Mouse (Mus musculus) skeletal muscle tissue, adult 2 months (tissue): ENCODE results near the gene Fam171a1.

Source experiments
- DNase-seq: peaks from one replicate; pipeline ENCODE4 v3.0.0-alpha.2; 2012; ENCODE audit warnings: low read depth, low spot score

The Fam171a1 gene

DNA sequence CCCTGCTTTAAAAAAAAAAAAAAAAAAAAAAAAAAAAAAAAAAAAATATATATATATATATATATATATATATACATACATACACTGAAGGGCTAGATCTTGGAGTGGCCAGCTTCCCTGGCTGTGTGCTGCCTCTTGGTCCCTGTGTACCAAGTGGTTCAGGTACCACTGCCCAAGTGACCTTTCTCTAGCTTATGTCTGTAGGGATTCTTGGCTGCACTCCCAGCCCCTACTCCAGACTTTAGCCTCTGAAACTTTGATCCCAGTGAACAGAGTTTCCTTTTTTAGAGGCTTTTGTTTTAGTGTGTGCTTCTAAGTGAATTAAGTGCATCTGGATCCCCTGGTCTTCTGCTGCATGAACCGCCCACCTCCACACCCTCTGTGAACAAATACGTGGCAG lies 24.3 kb downstream of the Fam171a1 start:
- DNase-seq, result no peak

DNA sequence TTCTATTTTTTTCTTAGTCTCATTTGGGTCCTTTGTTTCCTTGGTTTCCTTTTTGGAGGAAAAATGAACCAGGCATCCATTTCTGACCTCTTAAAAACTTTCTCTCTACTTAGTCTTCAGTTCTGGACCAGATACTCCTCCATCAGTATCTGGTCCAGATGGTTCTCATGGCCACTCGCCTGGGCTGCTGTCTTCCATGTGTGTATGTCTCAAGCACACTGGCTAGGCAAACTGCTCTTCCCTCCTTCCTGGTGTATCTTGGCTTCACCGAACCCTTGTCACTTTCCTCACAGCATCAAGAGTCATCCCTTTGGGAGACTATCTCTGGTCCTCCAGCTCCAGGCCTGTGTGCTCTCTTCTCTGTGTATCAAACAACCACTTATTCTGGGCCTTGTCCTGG lies 25.0 kb downstream of the Fam171a1 start:
- no peak for DNase-seq

DNA sequence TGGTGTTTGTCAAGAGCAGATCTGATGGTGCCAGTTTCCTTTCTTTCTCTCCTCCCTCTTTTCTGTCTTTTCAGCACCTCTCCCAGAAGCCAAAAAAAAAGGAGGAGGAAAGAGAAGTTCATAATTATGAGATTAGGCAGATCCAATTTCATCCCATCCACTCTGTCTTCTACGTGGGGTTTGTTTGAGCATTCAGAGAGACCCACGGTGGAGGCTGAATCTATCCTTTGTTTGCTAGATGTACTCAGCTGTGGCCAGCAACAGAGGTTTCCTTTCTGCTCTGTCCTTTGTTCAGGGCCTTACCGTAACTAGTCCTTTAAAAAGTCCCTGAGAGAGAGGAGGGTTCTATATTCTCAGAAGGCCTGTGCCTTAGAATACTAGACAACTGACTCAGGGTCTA lies 25.6 kb downstream of the Fam171a1 start:
- no peak for DNase-seq

DNA sequence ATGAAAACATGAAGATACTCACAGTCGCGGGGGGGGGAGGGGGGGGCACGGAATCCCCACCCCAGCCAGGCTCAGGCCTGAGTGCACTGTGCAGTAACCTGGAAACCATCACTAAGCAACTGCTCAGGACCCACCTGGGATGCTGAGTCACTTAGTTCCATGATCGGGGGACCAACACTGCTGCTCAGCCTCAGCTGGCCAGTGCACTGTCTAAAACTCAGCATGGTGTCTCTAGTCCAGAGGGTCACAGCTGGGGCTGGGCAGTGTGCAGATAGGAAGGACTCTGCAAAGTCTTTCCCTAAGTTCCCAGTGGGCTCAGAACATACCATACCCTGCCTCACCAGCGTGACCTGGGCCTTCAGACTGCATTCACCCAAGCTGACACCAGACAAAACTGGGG lies 26.6 kb downstream of the Fam171a1 start:
- DNase-seq, result no peak

DNA sequence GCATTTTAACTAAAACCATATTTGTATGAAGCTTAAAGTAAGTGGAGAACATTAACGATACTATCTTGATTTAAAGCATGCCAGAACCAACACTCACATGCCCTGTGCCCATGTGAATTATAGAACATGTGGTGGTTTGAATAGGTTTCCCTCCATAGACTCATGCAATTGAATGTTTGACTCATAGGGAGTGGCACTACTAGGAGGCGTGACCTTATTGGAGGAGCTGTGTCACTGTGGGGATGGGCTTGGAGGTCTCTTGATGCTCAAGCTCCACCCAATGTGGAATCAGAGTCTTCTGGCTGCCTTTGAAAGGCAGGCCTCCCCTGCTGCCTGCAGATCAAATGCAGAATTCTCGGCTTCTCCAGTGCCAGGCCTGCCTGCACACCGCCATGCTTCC lies 27.8 kb downstream of the Fam171a1 start:
- DNase-seq, result no peak

DNA sequence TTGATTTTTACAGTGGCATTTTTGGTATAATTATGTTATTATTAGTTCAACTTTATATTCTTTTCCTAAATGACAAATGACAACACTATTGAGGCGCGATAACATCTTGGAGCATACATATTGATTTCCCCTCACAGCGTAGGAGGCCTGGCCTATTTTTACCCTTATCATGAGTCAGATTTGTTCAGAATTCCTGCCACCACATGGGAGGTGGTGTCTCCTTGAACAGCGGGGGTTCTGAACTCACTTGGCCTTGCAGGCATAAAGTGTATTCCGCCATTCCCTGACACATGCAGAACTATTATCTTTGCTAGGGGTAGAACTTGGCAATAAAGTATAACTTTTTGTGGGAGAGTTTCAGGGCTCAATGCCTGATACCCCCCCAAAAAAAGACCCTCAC lies 30.3 kb downstream of the Fam171a1 start:
- DNase-seq, result no peak

DNA sequence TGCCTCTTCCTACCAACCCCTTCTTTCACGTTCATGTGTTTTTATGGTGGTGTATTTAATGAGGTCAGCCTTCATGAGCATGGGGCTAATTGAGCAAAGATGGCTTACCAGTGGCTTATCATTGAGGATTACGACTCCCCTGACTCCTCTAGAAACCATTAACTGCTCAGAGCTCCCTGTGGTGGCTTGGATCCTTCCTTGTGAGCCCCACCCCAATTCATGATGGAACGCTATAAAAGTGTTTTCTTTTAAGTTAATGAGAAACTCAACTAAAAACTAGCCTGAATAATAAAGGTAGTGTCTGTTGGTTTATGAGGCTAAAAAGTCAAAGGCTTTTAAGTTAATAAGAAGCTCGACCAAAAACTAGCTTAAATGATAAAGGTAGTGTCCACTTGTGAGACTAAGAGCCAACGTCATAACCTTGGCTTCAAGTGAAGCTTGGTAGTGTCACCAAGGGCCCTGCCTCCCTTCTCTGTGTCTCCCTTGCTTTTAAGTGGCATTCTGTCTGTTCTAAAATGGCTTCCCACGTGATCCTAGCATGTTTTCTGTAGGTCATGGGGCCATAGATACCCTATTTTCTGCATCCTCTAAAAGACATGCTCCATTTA lies 33.6 kb downstream of the Fam171a1 start:
- no peak for DNase-seq

DNA sequence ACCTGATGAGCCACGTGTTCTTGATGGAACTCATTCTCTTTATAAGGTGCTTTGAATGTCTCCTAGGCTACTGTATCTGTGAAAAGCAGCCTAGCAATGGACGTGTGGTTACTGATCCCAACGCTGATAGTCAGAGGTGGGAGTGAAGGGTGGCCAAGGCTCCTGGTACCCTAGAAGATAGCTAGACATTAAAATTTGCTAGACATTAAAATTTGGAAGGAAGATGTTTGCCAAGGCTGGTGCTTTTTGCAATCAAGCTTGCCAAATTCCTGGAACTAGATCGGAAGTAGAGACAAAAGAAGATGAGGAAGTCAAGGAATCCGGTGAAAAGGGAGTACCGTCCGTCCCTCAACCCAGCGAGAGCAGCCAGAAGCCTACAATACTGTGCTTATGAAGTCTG lies 34.7 kb downstream of the Fam171a1 start:
- DNase-seq, result no peak

DNA sequence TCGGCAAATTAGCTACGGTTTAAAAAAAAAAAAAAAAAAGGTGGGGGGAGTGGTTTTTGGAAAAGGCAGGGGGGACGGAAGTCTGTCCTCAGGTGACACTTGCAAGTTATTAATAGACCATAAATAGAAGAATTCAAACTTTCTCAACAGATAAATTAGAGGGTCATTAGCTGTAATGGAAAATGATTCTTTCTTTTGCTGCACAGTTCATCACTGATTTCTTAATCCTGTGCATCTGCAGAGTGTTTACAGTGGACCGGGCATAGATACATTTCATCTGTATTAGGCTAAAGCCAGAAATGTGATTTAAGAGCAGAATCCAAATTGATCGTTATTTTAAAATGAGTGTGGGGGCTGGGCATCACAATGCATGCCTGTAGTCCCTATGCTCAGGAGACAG lies 36.3 kb downstream of the Fam171a1 start:
- DNase-seq, result no peak

DNA sequence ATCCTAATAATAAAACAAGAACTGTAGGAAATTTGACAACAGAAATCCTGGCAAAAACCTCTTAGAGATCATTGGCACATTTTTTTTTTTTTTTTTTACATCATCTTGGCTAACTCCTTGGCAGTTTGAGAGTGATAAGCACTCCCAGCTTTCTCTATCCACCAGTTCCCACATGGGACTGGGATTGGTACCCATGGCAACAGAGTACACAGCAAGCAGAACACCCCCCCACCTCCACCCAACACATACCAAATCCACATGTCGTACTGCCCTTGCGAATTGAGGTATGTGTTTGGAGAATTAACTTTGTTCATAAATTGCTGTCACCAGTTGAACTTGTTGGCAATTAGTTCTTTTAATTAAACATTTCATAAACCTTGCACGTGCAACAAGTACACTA lies 37.3 kb downstream of the Fam171a1 start:
- peak; percentile 69 for DNase-seq

DNA sequence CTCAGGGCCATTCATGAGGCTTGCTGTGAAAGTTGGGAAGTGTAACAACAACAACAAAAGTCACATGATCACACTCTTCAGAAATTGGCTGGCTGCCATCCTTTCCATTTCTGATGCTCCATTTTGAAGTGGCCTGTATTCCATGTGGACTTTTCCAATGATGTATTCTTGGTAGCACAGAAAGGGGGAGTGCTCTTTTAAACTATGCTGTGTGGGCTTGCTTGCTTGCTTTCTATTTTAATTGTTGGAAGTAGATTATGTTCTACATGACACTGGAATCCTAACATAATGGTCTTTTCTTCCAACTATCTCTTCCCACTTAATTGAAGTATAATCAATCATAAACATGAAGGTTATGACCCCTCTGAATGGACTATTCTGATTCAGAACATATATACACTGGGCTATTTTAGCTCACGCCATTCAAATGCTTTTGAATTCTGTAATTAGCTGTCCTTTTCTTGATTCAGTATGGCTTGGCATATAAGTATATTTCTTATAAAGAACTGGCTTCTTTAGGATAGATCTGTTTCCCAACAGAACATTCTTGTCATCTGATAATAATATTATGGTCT lies 40.2 kb downstream of the Fam171a1 start:
- no peak for DNase-seq

DNA sequence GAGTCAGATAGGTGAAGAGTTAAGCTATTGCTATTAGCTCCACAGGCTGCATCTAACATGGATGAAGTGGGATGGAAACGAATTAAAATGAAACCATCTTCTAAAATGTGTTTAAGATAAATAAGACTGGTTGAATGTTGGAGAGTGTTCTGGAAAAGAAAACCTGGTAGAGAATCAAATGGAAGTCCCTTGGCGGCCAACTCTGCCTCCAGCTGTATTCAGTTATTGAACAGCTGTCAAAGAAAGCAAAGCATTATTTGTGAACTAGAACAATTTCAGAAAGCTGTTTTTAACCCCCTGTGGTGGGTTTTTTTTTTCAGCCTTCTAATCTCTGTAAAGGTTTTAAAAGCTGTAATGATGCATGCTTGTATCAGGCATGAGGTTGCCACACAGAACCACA lies 41.0 kb downstream of the Fam171a1 start:
- DNase-seq, result no peak

DNA sequence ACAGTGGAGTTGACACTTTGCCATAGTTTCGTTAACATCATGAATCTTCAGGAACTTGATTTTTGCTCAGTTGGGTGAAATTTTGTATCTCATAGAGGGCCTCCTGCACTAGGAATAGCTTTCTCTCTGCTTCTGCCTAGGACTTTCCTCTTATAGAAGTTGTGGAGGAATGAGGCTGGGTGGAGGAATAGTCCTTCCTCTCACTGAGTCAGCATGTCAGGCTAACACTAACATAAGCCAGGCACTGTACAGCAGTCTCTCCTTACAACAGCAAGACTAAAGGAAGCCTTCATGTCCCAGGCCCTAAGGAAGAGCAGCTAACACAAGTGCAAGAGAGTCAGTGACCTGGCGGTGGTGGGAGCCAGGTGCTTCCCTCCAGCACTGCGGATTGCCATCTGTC lies 43.0 kb downstream of the Fam171a1 start:
- DNase-seq, result no peak

DNA sequence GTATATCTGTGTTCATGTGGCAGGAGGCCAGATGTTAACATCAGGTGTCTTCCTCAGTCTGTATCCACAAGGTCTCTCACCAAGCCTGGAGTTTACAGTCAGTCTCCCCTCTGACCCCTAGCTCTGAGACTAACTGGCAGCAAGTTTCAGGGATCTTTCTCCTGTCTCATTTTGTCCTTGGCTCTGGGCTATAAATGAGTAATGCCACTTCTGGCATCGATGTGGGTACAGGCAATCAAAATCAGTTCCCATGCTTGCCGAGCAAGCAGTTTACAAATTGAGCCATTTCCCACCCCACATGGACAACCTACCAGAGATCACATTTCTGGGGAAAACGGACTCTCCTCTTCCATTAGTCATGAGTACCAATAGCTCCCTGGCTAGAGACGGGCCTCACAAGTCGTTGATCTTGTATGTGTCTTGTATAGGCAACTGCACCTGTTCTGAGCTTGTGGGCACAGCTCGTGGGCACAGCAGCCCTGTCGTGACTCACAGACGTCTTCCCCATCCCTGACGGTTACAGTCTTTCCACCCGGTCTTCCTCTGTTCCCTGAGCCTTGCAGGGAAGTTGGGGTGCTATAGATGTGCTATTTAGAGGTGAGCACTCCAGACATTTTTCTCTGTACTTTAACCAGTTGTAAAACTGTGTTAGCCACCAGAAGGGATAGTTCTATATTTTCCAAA lies 43.8 kb downstream of the Fam171a1 start:
- DNase-seq, result no peak

DNA sequence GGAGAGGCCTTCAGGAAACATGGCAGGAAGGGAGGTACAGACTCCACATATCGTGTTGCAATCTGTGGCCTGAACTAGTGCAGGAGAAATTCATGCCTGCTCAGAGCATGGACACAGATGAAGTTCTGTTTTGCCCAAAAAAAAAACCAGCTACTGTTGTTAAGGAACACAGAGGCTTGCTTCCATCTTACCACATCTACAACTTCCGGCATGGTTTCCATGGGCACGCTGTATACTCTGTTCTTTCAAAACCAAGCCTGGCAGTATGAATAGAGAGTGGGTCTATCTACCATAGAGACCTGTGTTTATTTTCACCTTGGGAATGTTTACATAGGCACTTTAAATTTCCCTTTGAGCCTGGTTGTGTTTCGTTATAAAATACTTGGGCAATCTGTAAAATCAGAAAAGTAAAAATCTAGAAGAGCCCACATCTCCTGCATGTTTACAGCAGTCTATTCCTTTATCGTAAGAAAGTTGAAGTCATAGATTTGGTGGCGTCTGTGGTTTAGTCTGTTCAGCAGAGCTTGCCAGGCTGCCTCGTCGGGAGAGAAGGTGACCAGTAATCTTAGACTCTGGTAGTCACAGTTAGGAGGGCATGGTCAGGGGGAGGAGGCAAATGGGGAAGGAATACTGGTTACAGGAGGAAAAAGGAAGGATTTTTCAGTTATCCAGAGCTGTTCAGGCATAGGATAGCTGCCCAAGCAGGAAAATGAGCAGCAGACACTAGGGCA lies 44.8 kb downstream of the Fam171a1 start:
- no peak for DNase-seq

DNA sequence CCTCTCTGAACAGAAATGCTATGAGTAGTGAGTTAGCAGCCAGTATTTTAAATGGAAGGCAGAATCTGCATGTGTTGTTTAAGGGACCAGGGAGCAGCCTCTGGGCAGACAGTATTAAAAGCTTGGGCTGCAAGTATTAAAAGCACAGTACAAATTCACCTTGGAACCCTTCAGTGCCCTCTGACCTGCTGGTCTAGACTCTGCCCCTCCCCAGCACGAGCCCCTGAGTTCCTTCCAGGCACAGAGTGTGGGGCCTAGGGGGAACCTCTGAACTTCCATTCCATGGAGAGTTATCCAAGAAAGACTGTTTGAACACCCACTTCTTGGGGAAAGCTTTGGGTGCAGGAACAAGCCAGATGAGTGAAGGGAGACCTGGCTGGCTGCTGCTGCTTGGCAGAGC lies 47.6 kb downstream of the Fam171a1 start:
- no peak for DNase-seq

DNA sequence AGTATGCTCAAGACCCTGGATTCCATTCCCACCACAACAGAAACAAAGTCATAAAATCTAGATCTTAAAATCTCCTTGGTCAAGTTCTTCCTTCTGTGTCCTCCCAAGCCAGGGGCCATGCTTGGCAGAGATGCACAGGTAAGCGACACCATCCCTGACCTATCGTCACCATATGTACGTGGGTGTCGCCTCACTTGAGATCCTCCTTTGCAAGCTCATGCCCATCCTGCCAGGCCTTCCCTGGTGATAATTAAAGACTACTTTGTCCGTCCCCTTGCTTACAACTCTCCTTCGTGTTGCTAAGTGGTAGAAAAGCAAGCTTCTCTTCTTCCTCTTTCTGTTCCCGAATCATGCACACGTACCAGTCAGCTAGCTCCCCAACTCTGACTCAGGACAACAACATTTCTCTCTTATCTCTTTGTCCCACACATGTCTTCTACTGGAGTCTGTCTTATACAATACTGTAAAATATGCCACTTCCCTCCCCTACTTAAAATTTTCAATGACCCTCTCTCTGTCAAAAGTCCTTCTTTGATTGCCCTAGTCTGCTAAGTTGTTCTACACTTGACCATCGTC lies 49.6 kb downstream of the Fam171a1 start:
- no peak for DNase-seq

DNA sequence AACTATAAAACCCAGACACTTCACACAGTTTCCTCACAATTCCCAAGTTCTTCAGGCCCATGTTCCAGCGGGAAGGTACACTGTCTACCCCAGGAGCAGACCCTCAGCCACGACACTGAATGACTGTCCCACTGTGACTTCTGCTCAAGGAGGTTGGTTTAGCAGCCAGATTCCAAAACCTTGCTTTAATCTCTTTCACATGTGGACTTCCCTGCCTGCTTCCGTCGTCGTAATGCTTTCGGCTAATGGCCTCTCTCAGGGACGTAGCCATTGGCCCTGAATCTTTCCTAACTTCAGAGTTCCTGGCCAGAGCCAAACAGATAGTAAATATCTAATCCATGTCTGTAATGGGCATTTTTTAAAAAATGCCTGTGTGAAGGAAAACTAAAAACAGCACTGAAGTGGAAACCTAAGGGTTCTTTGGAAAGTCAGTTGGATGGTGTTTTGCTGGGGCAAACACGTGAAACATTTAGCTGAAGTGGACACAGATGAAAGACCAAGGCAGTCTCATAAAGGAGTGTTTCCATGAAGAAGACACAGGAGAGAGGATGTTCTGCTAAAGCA lies 51.1 kb downstream of the Fam171a1 start:
- no peak for DNase-seq

DNA sequence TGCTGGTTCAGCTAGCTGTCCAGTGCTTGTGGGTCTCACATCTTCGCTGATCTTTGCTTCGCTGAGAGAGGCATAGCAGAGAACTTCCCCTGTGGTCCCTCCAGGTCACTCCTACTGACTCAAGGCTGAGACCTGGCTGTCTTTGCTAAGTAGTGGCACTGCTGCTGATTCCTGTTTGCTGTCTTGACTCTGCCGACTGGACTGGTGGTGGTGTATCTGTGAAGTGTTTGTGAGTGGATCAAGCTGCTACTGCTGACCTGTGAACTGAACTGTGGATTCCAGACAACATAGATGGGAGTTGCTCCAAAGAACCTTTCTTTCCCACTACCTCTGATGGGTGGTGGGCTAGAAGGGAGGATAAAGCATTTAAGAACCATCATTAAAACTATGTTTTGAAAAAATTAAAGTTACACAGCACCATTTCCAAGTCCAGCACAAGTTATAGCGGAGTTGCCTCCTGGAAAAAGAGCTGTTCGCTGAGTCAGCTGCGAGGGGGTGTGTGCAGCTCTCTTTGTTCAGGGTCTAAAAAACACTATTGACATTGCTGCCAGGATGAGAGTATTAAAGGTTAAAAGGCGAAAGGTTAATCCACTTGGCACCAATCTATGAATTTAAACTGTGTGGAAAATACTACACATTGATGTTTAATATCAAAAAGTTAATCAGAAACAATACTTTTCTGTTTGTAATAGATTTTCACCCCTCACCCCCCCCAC lies 52.0 kb downstream of the Fam171a1 start:
- no peak for DNase-seq

DNA sequence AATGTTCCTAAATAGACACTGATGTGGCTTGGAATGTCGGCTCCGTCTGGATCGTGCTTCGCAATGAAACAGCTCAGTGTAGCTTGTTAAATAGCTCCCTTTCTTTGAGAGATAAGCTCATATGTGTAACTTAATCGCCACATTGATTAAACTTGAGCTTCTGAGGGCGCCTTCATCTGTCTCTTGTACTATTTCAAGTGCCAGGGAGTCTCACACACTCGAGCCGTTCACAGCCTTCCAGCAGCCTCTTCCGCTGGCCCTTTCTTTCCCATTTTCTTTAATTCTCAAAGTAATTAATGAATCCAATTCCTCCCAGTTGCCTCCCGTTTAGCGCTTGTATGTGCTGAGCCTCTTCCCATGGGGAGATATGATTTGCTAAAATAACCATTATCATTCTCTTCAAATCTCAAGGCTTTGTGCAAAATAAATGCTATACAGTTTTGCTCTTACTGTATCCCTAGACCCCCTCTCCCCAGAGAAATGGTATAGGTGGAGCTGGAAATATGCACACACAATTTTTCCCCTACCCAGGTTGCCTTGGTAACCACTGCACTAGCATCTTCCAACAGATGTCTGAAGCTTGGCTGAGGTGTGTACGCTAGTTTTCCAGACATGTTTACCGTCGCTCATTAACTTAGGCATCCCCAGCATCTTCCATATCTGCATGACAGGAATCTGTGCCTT lies 54.8 kb downstream of the Fam171a1 start:
- DNase-seq, result no peak

DNA sequence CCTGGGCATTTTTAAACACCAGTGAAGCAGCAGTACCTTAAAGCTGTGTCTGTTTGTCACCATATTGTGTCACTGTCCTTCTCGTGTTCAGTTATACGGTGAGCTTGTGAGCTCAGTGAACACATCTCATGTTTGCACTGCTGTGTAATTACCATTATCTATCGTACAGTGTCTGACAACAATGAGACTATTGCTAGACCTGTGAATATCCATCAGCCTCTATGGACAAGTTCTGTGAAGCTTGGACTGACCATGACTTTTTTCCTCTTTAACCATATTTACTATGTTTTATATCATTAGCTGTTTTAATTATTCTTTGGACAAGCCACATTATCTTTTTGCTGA lies 55.4 kb downstream of the Fam171a1 start:
- no peak for DNase-seq
